Mouse (Mus musculus): ENCODE measurements at regions not wholly inside any gene's neighbourhood (a gene's known extent, or its start where the extent isn't known, plus 50 kb on each side); places are given as distances from the start of the nearest gene placed in this dataset.

DNA sequence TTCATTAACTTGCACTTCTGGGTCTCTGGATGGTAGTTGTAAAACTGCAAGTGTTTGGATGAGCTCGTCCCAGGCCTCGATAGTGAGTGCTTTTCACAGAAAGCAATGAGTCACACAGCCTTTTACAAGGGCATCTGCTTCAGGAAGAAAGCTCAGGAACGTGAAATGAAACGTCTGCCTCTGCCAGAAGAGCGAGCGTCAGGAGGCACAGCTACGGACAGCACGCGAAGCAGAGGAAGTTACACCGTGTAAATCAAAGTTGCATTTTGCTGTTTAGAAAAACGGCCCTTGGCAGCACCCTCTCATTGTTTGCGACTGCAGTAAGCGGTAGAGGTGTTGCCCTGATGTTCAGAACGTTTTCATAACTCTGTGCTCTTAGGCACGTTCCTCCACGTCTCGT is 201.5 kb upstream of the Gimd1 start:
- no peak for DNase-seq (ENCODE audit: low read depth, low spot score)
- Histone ChIP-seq H3K36me3 (ENCODE audit: control insufficient read depth, insufficient read depth, low read length, poor library complexity, severe bottlenecking) (no peaks in the 10 kb centered on the region), H3K27me3 (ENCODE audit: control insufficient read depth, insufficient read depth, low read length, poor library complexity, severe bottlenecking) (no peaks in the 10 kb centered on the region)

DNA sequence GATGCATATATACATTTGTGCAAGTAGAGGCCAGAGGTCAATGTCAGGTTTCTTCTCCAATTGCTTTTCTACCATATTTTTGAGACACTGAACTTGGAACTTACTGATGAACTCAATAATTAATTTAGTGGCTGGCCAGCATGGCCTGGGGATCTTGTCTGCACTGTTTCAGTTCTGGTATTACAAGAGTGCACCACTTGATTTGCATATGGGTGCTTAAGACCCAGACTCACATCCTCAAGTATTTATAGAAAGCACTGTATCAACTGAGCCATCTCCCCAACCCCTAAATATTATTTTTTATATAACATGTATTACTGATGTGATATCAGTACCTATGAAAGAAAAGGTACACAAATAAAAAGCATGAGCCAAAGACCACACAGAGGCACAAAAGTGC is 197.8 kb upstream of the Gimd1 start:
- no peak for DNase-seq (ENCODE audit: low read depth, low spot score)
- no peaks in the 10 kb centered on the region for H3K27me3 ChIP-seq (ENCODE audit: control insufficient read depth, insufficient read depth, low read length, poor library complexity, severe bottlenecking)

DNA sequence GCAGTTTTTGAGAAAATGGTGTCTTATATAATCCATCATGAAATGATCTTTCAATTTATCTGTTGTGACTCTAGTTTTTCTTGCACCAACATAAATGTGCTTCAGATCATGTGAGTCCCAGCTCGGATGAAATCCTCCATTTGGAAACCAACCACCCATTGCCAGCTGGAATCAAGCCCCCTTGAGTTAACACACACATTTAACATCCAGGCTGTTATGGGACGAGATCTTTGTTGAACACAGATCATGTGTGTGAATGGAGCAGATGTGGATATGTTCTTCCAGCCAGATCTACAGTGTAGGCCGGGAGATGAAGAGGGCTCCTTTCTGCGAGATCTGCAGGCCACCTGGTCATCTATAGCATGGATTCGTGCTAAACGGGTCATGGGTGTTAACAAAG is 188.4 kb upstream of the Gimd1 start:
- Histone ChIP-seq H3K27me3 (ENCODE audit: control insufficient read depth, insufficient read depth, low read length, poor library complexity, severe bottlenecking) (no peaks in the 10 kb centered on the region), H3K36me3 (ENCODE audit: control insufficient read depth, insufficient read depth, low read length, poor library complexity, severe bottlenecking) (no peaks in the 10 kb centered on the region)
- no peak for DNase-seq (ENCODE audit: low read depth, low spot score)

More for the DNA sequence above, 197.8 kb upstream of the Gimd1 start:
- H3K36me3 ChIP-seq (ENCODE audit: control insufficient read depth, insufficient read depth, low read length, poor library complexity, severe bottlenecking), result no peaks in the 10 kb centered on the region

DNA sequence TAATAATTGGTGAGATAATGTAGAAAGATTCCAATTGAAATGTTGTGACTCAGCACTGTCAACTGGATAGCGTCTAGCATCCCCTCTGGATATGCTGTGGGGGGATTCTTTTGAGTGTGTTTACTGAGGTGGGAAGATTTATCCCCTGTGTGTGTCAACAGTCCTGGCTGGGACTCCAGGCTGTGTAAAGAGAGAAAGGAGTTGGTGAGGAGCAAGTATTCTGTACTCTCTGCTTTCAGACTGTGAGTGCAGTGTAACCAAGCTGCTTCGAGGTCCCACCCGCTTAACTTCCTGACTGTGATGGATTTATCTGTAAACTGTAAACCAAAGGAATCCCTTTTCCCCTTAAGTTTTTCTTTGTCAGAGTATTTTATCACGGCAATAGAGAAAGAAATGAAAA is 175.7 kb upstream of the Gimd1 start:
- no peaks in the 10 kb centered on the region for H3K27me3 ChIP-seq (ENCODE audit: control insufficient read depth, insufficient read depth, low read length, poor library complexity, severe bottlenecking)
- H3K36me3 ChIP-seq (ENCODE audit: control insufficient read depth, insufficient read depth, low read length, poor library complexity, severe bottlenecking), result no peaks in the 10 kb centered on the region
- DNase-seq (ENCODE audit: low read depth, low spot score), result no peak

DNA sequence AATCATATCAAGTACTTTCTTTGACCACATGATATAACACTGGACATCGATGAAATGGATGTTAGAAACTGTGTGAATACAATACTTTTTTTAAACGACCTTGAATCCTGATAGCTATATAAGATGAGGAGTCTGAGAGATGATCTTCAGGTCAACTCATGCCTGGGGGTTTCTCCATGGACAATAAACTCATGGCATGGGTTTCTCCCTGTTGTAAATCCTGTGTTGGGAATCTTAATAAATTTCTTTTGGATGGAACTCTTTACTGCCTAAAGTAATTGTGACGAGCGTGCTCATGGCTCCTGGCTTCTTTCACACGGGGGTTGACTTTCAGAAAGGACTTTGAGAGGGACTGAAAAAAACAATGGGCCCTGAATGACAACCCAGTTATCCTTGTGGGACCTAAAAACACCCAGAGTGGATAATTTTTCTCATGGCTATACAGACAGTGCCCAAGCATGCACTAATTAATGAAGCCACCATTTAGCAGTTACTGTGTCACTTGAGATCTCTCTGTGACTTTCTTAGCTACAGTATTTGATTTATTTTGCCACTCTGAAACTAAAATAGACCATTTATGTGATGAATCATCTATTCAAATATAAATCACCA is 167.2 kb upstream of the Gimd1 start:
- H3K36me3 ChIP-seq (ENCODE audit: control insufficient read depth, insufficient read depth, low read length, poor library complexity, severe bottlenecking), result no peaks in the 10 kb centered on the region
- H3K27me3 ChIP-seq (ENCODE audit: control insufficient read depth, insufficient read depth, low read length, poor library complexity, severe bottlenecking), result no peaks in the 10 kb centered on the region
- no peak for DNase-seq (ENCODE audit: low read depth, low spot score)

DNA sequence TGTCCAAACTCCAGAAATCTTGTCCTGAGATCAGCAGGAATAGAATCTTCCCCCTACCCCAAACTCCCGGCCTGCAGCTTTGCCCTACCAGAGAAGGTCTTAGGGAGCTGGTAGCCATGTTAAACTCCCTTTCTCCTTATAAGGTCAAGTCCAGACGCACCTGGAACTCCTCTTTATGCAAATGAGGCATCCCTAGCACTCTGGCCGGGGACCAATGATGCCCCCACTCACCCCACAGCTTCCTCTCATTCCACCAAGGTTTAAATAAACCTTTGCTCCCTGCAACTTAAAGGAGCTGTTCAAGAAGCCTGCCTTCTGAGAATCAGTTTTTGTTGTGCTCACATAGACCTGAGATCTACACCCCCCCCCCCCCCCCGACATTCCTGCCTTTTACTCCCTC is 158.6 kb upstream of the Gimd1 start:
- Histone ChIP-seq H3K27me3 (ENCODE audit: control insufficient read depth, insufficient read depth, low read length, poor library complexity, severe bottlenecking) (no peaks in the 10 kb centered on the region), H3K36me3 (ENCODE audit: control insufficient read depth, insufficient read depth, low read length, poor library complexity, severe bottlenecking) (no peaks in the 10 kb centered on the region)
- no peak for DNase-seq (ENCODE audit: low read depth, low spot score)

DNA sequence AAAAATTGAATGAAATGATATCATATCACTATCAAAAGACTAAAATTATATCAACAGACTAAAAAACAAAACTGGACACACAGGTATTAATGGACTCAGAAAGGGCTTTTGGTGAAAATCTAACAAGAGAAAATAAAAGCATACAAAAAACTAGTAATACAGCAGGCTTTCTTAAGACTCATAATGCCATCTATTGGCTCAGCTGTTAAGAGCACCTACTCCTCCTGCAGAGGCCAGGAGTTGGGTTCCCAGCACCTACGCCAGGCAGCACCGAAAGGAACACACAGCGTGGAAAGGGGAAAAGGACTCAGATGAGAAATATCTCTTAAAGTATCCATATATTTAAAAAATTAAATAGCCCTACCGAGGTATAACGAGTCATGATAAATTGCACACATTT is 151.9 kb upstream of the Gimd1 start:
- no peaks in the 10 kb centered on the region for H3K36me3 ChIP-seq (ENCODE audit: control insufficient read depth, insufficient read depth, low read length, poor library complexity, severe bottlenecking)
- H3K27me3 ChIP-seq (ENCODE audit: control insufficient read depth, insufficient read depth, low read length, poor library complexity, severe bottlenecking), result no peaks in the 10 kb centered on the region
- DNase-seq (ENCODE audit: low read depth, low spot score), result no peak

DNA sequence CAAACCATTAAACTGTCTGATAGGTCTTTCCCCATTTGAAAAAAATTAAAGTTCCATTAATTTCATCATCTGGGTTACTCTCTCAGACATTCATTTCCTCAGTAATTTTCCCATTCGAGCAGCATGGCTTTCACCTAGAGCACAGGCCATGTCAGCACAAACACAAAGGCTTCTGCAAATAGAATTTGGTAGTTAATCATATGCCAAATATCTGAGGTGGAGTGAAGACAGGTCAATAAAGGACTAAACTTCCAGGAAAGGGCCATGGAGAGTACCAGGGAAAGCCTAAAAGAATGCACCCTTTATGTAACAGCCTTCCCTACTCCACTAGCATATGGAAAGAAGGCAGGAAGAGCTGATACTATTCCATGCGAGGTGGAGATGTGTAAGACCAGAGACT is 150.3 kb upstream of the Gimd1 start:
- Histone ChIP-seq H3K27me3 (ENCODE audit: control insufficient read depth, insufficient read depth, low read length, poor library complexity, severe bottlenecking) (no peaks in the 10 kb centered on the region), H3K36me3 (ENCODE audit: control insufficient read depth, insufficient read depth, low read length, poor library complexity, severe bottlenecking) (no peaks in the 10 kb centered on the region)
- DNase-seq (ENCODE audit: low read depth, low spot score), result no peak

DNA sequence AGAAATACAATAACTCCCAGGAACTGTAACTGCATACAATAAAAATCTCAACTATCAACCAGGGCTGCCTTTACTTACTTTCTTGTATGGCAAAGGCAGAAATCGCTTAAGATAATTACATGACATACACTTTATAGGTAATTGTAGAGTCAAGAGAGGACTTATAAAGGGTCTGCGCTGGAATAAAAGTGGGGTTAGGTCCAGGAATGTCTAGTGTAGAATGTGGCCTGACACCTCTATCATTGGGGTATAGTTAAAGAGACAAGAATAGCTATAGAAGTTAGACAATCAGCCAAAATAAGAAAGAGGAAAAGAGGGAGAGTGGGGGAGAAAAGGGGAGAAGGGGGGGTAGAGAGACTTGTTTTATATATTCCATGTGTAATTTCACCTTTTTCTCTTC is 144.8 kb upstream of the Gimd1 start:
- no peaks in the 10 kb centered on the region for H3K36me3 ChIP-seq (ENCODE audit: control insufficient read depth, insufficient read depth, low read length, poor library complexity, severe bottlenecking)
- no peak for DNase-seq (ENCODE audit: low read depth, low spot score)
- H3K27me3 ChIP-seq (ENCODE audit: control insufficient read depth, insufficient read depth, low read length, poor library complexity, severe bottlenecking), result no peaks in the 10 kb centered on the region

DNA sequence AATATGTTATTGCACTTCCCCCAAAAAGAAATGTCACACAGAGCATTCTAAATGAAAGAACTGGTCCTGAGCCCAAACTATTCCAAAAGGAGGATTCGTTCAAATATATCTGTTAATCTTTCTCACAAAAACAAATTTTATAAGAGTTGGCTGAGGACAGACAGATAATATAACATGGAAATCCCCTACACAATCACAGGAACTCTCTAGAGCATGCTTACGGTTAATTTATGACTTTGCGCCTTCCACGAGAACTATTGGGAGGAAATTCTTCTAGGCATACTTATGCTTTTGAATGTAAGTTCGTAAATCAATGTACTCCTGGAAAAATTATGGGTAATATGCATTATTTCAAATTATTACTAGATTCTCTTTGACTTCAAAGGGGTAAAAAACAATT is 144.1 kb upstream of the Gimd1 start:
- no peaks in the 10 kb centered on the region for H3K27me3 ChIP-seq (ENCODE audit: control insufficient read depth, insufficient read depth, low read length, poor library complexity, severe bottlenecking)
- H3K36me3 ChIP-seq (ENCODE audit: control insufficient read depth, insufficient read depth, low read length, poor library complexity, severe bottlenecking), result no peaks in the 10 kb centered on the region
- DNase-seq (ENCODE audit: low read depth, low spot score), result no peak

DNA sequence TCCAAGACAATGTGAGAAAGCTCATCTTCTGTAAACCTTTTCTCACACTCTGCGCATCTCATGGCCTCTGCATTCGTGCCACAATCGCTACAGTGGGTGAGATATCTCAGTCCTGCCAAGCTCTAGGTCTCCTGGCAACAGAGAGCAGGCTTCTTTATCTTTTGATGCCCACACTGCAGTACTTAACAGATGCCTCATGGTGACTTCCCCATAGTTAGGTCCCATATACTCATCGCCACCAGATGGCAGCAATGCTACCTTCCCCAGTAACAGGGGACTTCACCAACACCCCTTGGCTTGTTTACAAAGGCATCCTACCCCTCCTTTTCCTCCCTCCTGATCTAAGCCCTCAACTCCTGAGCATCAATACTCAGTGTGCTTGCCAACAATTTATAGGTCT is 123.5 kb upstream of the Gimd1 start:
- peak; percentile 9 for DNase-seq (ENCODE audit: low read depth, low spot score)
- no peaks in the 10 kb centered on the region; the same call in 1 of the 2 replicates for H3K27me3 ChIP-seq (ENCODE audit: control insufficient read depth, insufficient read depth, low read length, poor library complexity, severe bottlenecking)
- no peaks in the 10 kb centered on the region for H3K36me3 ChIP-seq (ENCODE audit: control insufficient read depth, insufficient read depth, low read length, poor library complexity, severe bottlenecking)

DNA sequence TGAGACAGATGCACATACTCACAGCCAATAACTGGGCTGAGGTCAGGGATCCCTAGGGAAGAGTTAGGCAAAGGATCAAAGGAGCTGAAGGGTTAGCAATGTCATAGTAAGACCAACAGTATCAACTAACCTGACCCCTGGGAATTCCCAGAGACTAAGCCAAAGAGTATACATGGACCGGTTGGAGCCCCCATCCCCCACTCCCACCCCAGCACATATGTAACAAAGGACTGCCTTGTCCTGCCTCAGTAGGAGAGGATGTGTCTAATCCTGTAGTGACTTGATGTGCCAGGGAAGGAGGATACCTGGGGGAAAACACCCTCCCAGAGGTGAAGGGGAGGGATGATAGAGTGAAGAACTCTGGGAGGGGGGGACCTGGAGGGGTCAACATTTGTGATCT is 119.4 kb upstream of the Gimd1 start:
- DNase-seq (ENCODE audit: low read depth, low spot score), result no peak
- H3K27me3 ChIP-seq (ENCODE audit: control insufficient read depth, insufficient read depth, low read length, poor library complexity, severe bottlenecking), result no peaks in the 10 kb centered on the region
- no peaks in the 10 kb centered on the region for H3K36me3 ChIP-seq (ENCODE audit: control insufficient read depth, insufficient read depth, low read length, poor library complexity, severe bottlenecking)

DNA sequence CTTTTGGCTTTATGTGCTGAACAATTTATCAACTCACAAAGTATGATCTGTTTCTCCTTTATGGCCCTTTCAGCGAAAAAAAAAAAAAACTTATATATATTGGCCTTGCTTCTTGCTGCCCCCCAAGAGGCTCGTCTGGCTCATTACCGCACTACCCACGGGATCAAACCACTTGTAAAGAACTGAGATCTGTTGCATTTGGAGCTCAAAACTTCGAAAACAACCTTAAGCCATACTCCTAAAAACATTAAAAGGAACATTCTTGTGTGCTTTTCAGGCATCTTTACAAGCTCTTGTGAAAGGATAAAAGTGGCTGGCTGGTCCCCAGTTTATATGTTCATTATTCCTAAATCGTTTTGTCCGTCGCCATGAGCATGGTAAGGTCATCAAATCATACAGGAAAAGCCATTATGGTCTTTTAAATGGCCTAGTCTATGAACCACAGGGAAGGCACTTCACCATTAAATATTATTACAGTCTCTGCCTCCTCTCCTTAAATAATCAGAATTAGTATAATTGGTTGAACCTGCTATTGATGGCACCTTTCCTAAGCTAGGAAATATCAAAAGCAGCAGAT is 117.0 kb upstream of the Gimd1 start:
- no peaks in the 10 kb centered on the region for H3K27me3 ChIP-seq (ENCODE audit: control insufficient read depth, insufficient read depth, low read length, poor library complexity, severe bottlenecking)

DNA sequence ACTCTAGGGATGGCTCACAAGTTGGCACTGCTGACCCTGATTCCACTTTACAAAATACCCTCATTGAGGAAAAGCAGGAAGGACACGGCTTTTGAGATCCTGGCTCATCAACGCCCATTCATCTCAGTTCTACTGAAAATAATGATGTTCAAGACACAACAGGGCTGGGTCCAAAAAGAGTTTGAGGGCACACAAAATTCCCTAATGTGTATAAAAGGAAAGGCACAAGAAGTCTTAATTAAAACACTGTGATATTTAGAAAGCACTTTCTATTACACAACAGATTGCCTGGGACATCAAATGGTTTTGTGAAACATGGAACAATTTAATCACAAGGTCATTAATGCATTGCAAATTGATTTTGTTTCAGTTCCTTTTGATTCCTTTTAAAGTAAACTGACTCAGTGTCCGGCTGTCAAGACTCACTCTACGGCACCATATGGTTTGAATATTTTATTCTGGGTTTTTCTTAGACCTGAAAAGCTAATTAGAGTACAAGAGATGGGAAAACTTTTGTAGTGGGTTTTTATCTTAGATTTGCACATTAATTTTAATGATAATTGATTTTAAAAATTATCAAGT is 96.2 kb upstream of the Gimd1 start:
- H3K36me3 ChIP-seq (ENCODE audit: control insufficient read depth, insufficient read depth, low read length, poor library complexity, severe bottlenecking), result no peaks in the 10 kb centered on the region
- no peaks in the 10 kb centered on the region for H3K27me3 ChIP-seq (ENCODE audit: control insufficient read depth, insufficient read depth, low read length, poor library complexity, severe bottlenecking)
- DNase-seq (ENCODE audit: low read depth, low spot score), result no peak

More for the DNA sequence above, 117.0 kb upstream of the Gimd1 start:
- no peaks in the 10 kb centered on the region for H3K36me3 ChIP-seq (ENCODE audit: control insufficient read depth, insufficient read depth, low read length, poor library complexity, severe bottlenecking)
- no peak for DNase-seq (ENCODE audit: low read depth, low spot score)

DNA sequence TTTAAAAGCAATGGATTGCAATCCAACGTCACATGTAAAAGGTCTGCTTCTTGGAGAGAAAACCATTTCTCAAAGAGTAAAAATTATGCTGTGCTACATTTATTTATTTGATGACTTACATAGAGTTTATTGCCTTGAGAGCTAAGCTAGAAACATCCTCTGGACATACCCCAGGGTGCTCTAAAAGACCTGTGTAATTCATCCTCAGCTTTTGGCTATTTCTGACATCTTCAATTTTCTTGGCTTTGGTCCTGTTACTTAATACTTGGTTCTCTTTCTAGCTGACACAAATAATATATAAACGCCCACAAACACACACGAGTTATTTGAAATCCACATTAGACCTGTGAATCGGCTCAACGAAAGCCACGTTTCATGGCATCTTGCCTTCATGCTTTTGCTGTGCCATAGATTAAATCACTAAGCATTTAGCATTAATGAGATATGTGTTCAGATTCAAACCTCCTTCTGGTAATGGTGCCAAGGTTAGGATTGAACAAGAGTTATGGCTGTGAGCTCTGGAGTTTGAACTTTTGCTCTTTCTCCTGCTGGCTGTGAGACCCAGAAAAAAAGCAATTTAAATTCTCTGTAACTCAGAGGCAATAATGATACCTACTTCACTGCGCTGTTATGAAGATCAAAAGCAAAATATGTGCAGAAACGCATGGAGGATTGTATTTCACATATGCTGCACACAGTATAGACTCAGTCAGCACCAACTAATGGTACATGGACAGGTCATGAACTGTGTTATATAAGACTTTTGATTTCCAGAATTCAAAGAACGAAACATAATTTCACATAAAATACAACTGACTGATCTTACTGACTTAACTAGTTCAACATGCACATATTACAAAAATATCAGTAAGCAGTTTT is 89.6 kb upstream of the Gimd1 start:
- DNase-seq (ENCODE audit: low read depth, low spot score), result no peak
- Histone ChIP-seq H3K27me3 (ENCODE audit: control insufficient read depth, insufficient read depth, low read length, poor library complexity, severe bottlenecking) (no peaks in the 10 kb centered on the region), H3K36me3 (ENCODE audit: control insufficient read depth, insufficient read depth, low read length, poor library complexity, severe bottlenecking) (no peaks in the 10 kb centered on the region)
